Mouse (Mus musculus) liver, embryonic 12.5 days (tissue): ENCODE data around the gene Zfp609. TPM values are rescaled to one million over a fixed set of nuclear protein-coding genes. Genes with fewer than 3 reads are reported as not detected.

Experiments
- ATAC-seq: fragments of 200-750 bp; cut with Nextera tagmentation; 2 replicates; pipeline ENCODE4 v1.8.0; 2017; ENCODE audit warnings: moderate number of reproducible peaks, mild to moderate bottlenecking, moderate library complexity
- H3K27ac ChIP-seq: fragments of 300-500 bp; sonication (generic); 2 replicates; pipeline ENCODE4 v1.5.1; 2016; ENCODE audit warnings: mild to moderate bottlenecking
- H3K27me3 ChIP-seq: fragments of 300-500 bp; sonication (generic); replicated peaks from 2 replicates; pipeline ENCODE4 v1.6.1; 2016; ENCODE audit warnings: mild to moderate bottlenecking, moderate library complexity
- H3K36me3 ChIP-seq: fragments of 300-500 bp; sonication (generic); 2 replicates; pipeline ENCODE4 v1.6.1; 2016; ENCODE audit warnings: mild to moderate bottlenecking, moderate library complexity
- H3K4me1 ChIP-seq: fragments of 300-500 bp; sonication (generic); 2 replicates; pipeline ENCODE4 v1.6.1; 2016
- H3K4me2 ChIP-seq: fragments of 300-500 bp; sonication (generic); 2 replicates; pipeline ENCODE4 v1.6.1; 2016; ENCODE audit warnings: mild to moderate bottlenecking, moderate library complexity
- H3K4me3 ChIP-seq: fragments of 300-500 bp; sonication (generic); 2 replicates; pipeline ENCODE4 v1.5.1; 2016; ENCODE audit warnings: mild to moderate bottlenecking, moderate library complexity
- H3K9ac ChIP-seq: fragments of 300-500 bp; sonication (generic); 2 replicates; pipeline ENCODE4 v1.6.1; 2016; ENCODE audit warnings: mild to moderate bottlenecking, moderate library complexity
- H3K9me3 ChIP-seq: fragments of 300-500 bp; sonication (generic); replicated peaks from 2 replicates; pipeline ENCODE4 v1.6.1; 2016; ENCODE audit warnings: mild to moderate bottlenecking, moderate library complexity
- WGBS: fragments of 180-500 bp; shearing (Covaris S2); methylation state at CpG from one replicate; pipeline ENCODE4 v1.1.7; 2016; ENCODE audit not compliant: insufficient replicate concordance; 5-methylcytosine and 5-hydroxymethylcytosine counted together
- polyA plus RNA-seq: library from polyadenylated mRNA; unstranded; fragments of >200 nt; fragmentation: Nextera tagmentation; extraction: Ambion mirVana; gene quantifications from 2 replicates; pipeline ENCODE4 v1.2.1, GENCODE M21; 2016

The Zfp609 gene
- polyA plus RNA-seq, 1 experiment from 2014 or later = 3.8 TPM

GRCm38 (mm10) chr9:65755673-65756375 is 71.5 kb downstream of the Zfp609 start:
- no peak overlapping the region for H3K9ac ChIP-seq
- ATAC-seq = no peak
- H3K27me3 ChIP-seq = no peaks in the 10 kb centered on the region
- H3K4me2 ChIP-seq = no peak overlapping the region
- H3K9me3 ChIP-seq = peaks cover 5% of the 10 kb centered on the region; the same call in 1 of the 2 replicates
- H3K4me3 ChIP-seq = no peak overlapping the region
- 79% methylated on average over 7 of the region's 7 CpGs for WGBS
- no peak overlapping the region for H3K27ac ChIP-seq
- peaks cover 17% of the 10 kb centered on the region for H3K4me1 ChIP-seq
- peaks cover 4% of the 10 kb centered on the region; the same call in 1 of the 2 replicates for H3K36me3 ChIP-seq

GRCm38 (mm10) chr9:65755164-65755563 is 72.2 kb downstream of the Zfp609 start:
- Histone ChIP-seq H3K27ac (no peak overlapping the region), H3K4me2 (no peak overlapping the region), H3K36me3 (peaks cover 4% of the 10 kb centered on the region; the same call in 1 of the 2 replicates), H3K9me3 (peaks cover 5% of the 10 kb centered on the region; the same call in 1 of the 2 replicates), H3K9ac (no peak overlapping the region), H3K4me3 (no peak overlapping the region), H3K27me3 (no peaks in the 10 kb centered on the region), H3K4me1 (peaks cover 16% of the 10 kb centered on the region)
- no peak for ATAC-seq
- 77% methylated on average over 1 of the region's 1 CpGs for WGBS

- Histone ChIP-seq H3K9me3 (peaks cover 5% of the 10 kb centered on the region; the same call in 1 of the 2 replicates), H3K4me3 (no peak overlapping the region), H3K4me2 (no peak overlapping the region), H3K36me3 (peaks cover 4% of the 10 kb centered on the region; the same call in 1 of the 2 replicates), H3K27me3 (no peaks in the 10 kb centered on the region), H3K4me1 (peaks cover 2% of the 10 kb centered on the region), H3K9ac (no peak overlapping the region), H3K27ac (no peak overlapping the region)
- WGBS = 84% methylated on average over 3 of the region's 3 CpGs
- no peak for ATAC-seq
These were observed 74.7 kb downstream of the Zfp609 start for GRCm38 (mm10) chr9:65752632-65753031.

GRCm38 (mm10) chr9:65751906-65752305 is 75.5 kb downstream of the Zfp609 start:
- peaks cover 4% of the 10 kb centered on the region; the same call in 1 of the 2 replicates for H3K36me3 ChIP-seq
- WGBS = 86% methylated on average over 7 of the region's 7 CpGs
- no peak overlapping the region for H3K4me2 ChIP-seq
- no peak overlapping the region for H3K9ac ChIP-seq
- H3K4me1 ChIP-seq = peaks cover 1% of the 10 kb centered on the region
- H3K27me3 ChIP-seq = no peaks in the 10 kb centered on the region
- H3K27ac ChIP-seq = no peak overlapping the region
- no peak for ATAC-seq
- peaks cover 5% of the 10 kb centered on the region; the same call in 1 of the 2 replicates for H3K9me3 ChIP-seq
- no peak overlapping the region for H3K4me3 ChIP-seq

- Histone ChIP-seq H3K4me1 (peaks cover 31% of the 10 kb centered on the region), H3K4me3 (no peak overlapping the region), H3K4me2 (no peak overlapping the region), H3K9ac (no peak overlapping the region), H3K27ac (no peak overlapping the region), H3K9me3 (peaks cover 5% of the 10 kb centered on the region; the same call in 1 of the 2 replicates), H3K27me3 (no peaks in the 10 kb centered on the region), H3K36me3 (peaks cover 4% of the 10 kb centered on the region; the same call in 1 of the 2 replicates)
- no peak for ATAC-seq
- WGBS = 69% methylated on average over 4 of the region's 4 CpGs
These were observed 79.3 kb downstream of the Zfp609 start for GRCm38 (mm10) chr9:65748102-65748501.

GRCm38 (mm10) chr9:65746479-65746878 is 80.9 kb downstream of the Zfp609 start:
- peak; percentile 55; the same call in 1 of the 2 replicates for ATAC-seq
- WGBS = 15% methylated on average over 2 of the region's 2 CpGs
- 0 out of 2 replicates have a peak overlapping the region, but pooled peaks have one; percentile 19 for H3K4me2 ChIP-seq

GRCm38 (mm10) chr9:65745456-65745855 is 81.9 kb downstream of the Zfp609 start:
- H3K27ac ChIP-seq = no peak overlapping the region
- no peak overlapping the region for H3K4me2 ChIP-seq
- no peak overlapping the region for H3K4me3 ChIP-seq
- WGBS = 74% methylated on average over 5 of the region's 5 CpGs
- H3K36me3 ChIP-seq = no peaks in the 10 kb centered on the region
- H3K9ac ChIP-seq = no peak overlapping the region
- no peaks in the 10 kb centered on the region for H3K27me3 ChIP-seq
- ATAC-seq = no peak
- H3K9me3 ChIP-seq = no peaks in the 10 kb centered on the region
- H3K4me1 ChIP-seq = peaks cover 52% of the 10 kb centered on the region

More at GRCm38 (mm10) chr9:65746479-65746878, 80.9 kb downstream of the Zfp609 start:
- Histone ChIP-seq H3K9ac (no peak overlapping the region), H3K9me3 (no peaks in the 10 kb centered on the region), H3K4me1 (peaks cover 45% of the 10 kb centered on the region), H3K4me3 (no peak overlapping the region), H3K27me3 (no peaks in the 10 kb centered on the region), H3K27ac (no peak overlapping the region), H3K36me3 (no peaks in the 10 kb centered on the region)

GRCm38 (mm10) chr9:65744171-65745082 is 82.9 kb downstream of the Zfp609 start:
- no peaks in the 10 kb centered on the region for H3K27me3 ChIP-seq
- no peak overlapping the region for H3K4me2 ChIP-seq
- no peak overlapping the region for H3K4me3 ChIP-seq
- no peak for ATAC-seq
- no peak overlapping the region for H3K9ac ChIP-seq
- no peaks in the 10 kb centered on the region for H3K9me3 ChIP-seq
- 70% methylated on average over 4 of the region's 4 CpGs for WGBS
- H3K27ac ChIP-seq = no peak overlapping the region
- peaks cover 52% of the 10 kb centered on the region for H3K4me1 ChIP-seq
- H3K36me3 ChIP-seq = no peaks in the 10 kb centered on the region; the same call in 1 of the 2 replicates

- H3K4me3 ChIP-seq = no peak overlapping the region
- peaks cover 52% of the 10 kb centered on the region for H3K4me1 ChIP-seq
- H3K4me2 ChIP-seq = no peak overlapping the region
- H3K27ac ChIP-seq = no peak overlapping the region
- H3K9me3 ChIP-seq = no peaks in the 10 kb centered on the region
- no peak for ATAC-seq
- no peak overlapping the region for H3K9ac ChIP-seq
- no peaks in the 10 kb centered on the region for H3K27me3 ChIP-seq
- no peaks in the 10 kb centered on the region; the same call in 1 of the 2 replicates for H3K36me3 ChIP-seq
These were observed 83.6 kb downstream of the Zfp609 start for GRCm38 (mm10) chr9:65743809-65744170.

- Histone ChIP-seq H3K9me3 (no peaks in the 10 kb centered on the region), H3K4me2 (no peak overlapping the region), H3K4me3 (no peak overlapping the region)
These were observed 84.0 kb downstream of the Zfp609 start for GRCm38 (mm10) chr9:65743322-65743721.

GRCm38 (mm10) chr9:65742777-65743176 is 84.6 kb downstream of the Zfp609 start:
- no peak for ATAC-seq
- WGBS = 76% methylated on average over 3 of the region's 3 CpGs
- H3K27me3 ChIP-seq = no peaks in the 10 kb centered on the region
- no peaks in the 10 kb centered on the region for H3K9me3 ChIP-seq
- no peak overlapping the region for H3K4me3 ChIP-seq
- H3K27ac ChIP-seq = no peak overlapping the region
- H3K9ac ChIP-seq = no peak overlapping the region
- H3K4me2 ChIP-seq = no peak overlapping the region
- H3K4me1 ChIP-seq = peaks cover 52% of the 10 kb centered on the region
- peaks cover 4% of the 10 kb centered on the region for H3K36me3 ChIP-seq

More at GRCm38 (mm10) chr9:65743322-65743721, 84.0 kb downstream of the Zfp609 start:
- Histone ChIP-seq H3K36me3 (peaks cover 4% of the 10 kb centered on the region), H3K27ac (no peak overlapping the region), H3K27me3 (no peaks in the 10 kb centered on the region), H3K4me1 (peaks cover 52% of the 10 kb centered on the region), H3K9ac (no peak overlapping the region)
- no peak for ATAC-seq
